Mouse (Mus musculus): ENCODE measurements around the gene Ckap4. TPM values are rescaled to one million over a fixed set of nuclear protein-coding genes. Genes with fewer than 3 reads are reported as not detected.
A peak's percentile ranks its signal among the peaks of the same experiment; 100 is the strongest.

Ckap4 gene
- polyA plus RNA-seq (2012; rRNA removed), result 143 and 144 TPM in 2 replicates
- polyA plus RNA-seq (2014; fragmentation: Nextera tagmentation; extraction: Ambion mirVana), result 186 and 189 TPM in 2 replicates

- Histone ChIP-seq H3K36me3 (ENCODE audit: control insufficient read depth, insufficient read depth, low read length) (peaks cover 13% of the 10 kb centered on the region), H3K27ac (replicated peaks; ENCODE audit: low read depth, low read length) (peak within 1 kb of the TSS; percentile 88), H3K9ac (ENCODE audit: low read depth, low read length, severe bottlenecking) (peak within 1 kb of the TSS; percentile 98), H3K27me3 (ENCODE audit: control insufficient read depth, insufficient read depth, low read length) (no peaks in the 10 kb centered on the region), H3K4me2 (replicated peaks; ENCODE audit: low read depth, low read length, severe bottlenecking) (peak within 1 kb of the TSS; percentile 75), H3K4me1 (ENCODE audit: control insufficient read depth, insufficient read depth, low read length) (peaks cover 25% of the 10 kb centered on the region), H3K9me3 (ENCODE audit: control insufficient read depth, low read length) (no peaks in the 10 kb centered on the region), H3K4me3 (replicated peaks; ENCODE audit: low read length) (peak within 1 kb of the TSS; percentile 90)
- ATAC-seq (ENCODE audit: low FRiP score, low read depth) (peak; percentile 92), DNase-seq (ENCODE audit: low spot score) (peak; percentile 84)
- peak; percentile 84; the same call in 1 of the 2 replicates for TF ChIP-seq POLR2A (IDR thresholded peaks at IDR 0.05; ENCODE audit: borderline replicate concordance, extremely low read depth, insufficient read depth, insufficient read length)
- 2% methylated on average over 10 of the region's 64 CpGs for WGBS
Observed at GRCm38 (mm10) chr10:84533912-84534671, at the start of gene Ckap4. TSS of gene Ckap4 (minus strand) at chr10:84534062.

GRCm38 (mm10) chr10:84582236-84582635, 48.4 kb upstream of the Ckap4 start:
- H3K36me3 ChIP-seq (ENCODE audit: control insufficient read depth, insufficient read depth, low read length), result no peaks in the 10 kb centered on the region
- 81% methylated on average over 7 of the region's 7 CpGs for WGBS
- no peak for ATAC-seq (ENCODE audit: low FRiP score, low read depth)
- no peak overlapping the region for H3K4me3 ChIP-seq (replicated peaks; ENCODE audit: low read length)
- no peaks in the 10 kb centered on the region for H3K27me3 ChIP-seq (ENCODE audit: control insufficient read depth, insufficient read depth, low read length)
- H3K4me1 ChIP-seq (ENCODE audit: control insufficient read depth, insufficient read depth, low read length), result peaks cover 8% of the 10 kb centered on the region
- no peak for TF ChIP-seq POLR2A (IDR thresholded peaks at IDR 0.05; ENCODE audit: borderline replicate concordance, extremely low read depth, insufficient read depth, insufficient read length)
- no peak overlapping the region for H3K4me2 ChIP-seq (replicated peaks; ENCODE audit: low read depth, low read length, severe bottlenecking)
- no peak overlapping the region for H3K27ac ChIP-seq (replicated peaks; ENCODE audit: low read depth, low read length)
- H3K9me3 ChIP-seq (ENCODE audit: control insufficient read depth, low read length), result no peaks in the 10 kb centered on the region
- no peak overlapping the region for H3K9ac ChIP-seq (ENCODE audit: low read depth, low read length, severe bottlenecking)
- no peak for DNase-seq (ENCODE audit: low spot score)

GRCm38 (mm10) chr10:84581191-84581590, 47.3 kb upstream of the Ckap4 start:
- DNase-seq (ENCODE audit: low spot score) (no peak), ATAC-seq (ENCODE audit: low FRiP score, low read depth) (no peak)
- Histone ChIP-seq H3K4me2 (replicated peaks; ENCODE audit: low read depth, low read length, severe bottlenecking) (no peak overlapping the region), H3K27ac (replicated peaks; ENCODE audit: low read depth, low read length) (no peak overlapping the region), H3K36me3 (ENCODE audit: control insufficient read depth, insufficient read depth, low read length) (no peaks in the 10 kb centered on the region), H3K27me3 (ENCODE audit: control insufficient read depth, insufficient read depth, low read length) (no peaks in the 10 kb centered on the region), H3K9me3 (ENCODE audit: control insufficient read depth, low read length) (no peaks in the 10 kb centered on the region), H3K4me1 (ENCODE audit: control insufficient read depth, insufficient read depth, low read length) (peaks cover 9% of the 10 kb centered on the region), H3K4me3 (replicated peaks; ENCODE audit: low read length) (no peak overlapping the region), H3K9ac (ENCODE audit: low read depth, low read length, severe bottlenecking) (no peak overlapping the region)
- WGBS, result 71% methylated on average over 8 of the region's 8 CpGs
- no peak for TF ChIP-seq POLR2A (IDR thresholded peaks at IDR 0.05; ENCODE audit: borderline replicate concordance, extremely low read depth, insufficient read depth, insufficient read length)

GRCm38 (mm10) chr10:84579527-84579926, 45.7 kb upstream of the Ckap4 start:
- ATAC-seq (ENCODE audit: low FRiP score, low read depth), result no peak
- peaks cover 12% of the 10 kb centered on the region for H3K4me1 ChIP-seq (ENCODE audit: control insufficient read depth, insufficient read depth, low read length)

GRCm38 (mm10) chr10:84578738-84579137, 44.9 kb upstream of the Ckap4 start:
- ATAC-seq (ENCODE audit: low FRiP score, low read depth) (no peak), DNase-seq (ENCODE audit: low spot score) (no peak)
- Histone ChIP-seq H3K36me3 (ENCODE audit: control insufficient read depth, insufficient read depth, low read length) (no peaks in the 10 kb centered on the region), H3K27ac (replicated peaks; ENCODE audit: low read depth, low read length) (0 out of 2 replicates have a peak overlapping the region, but pooled peaks have one; percentile 33), H3K4me1 (ENCODE audit: control insufficient read depth, insufficient read depth, low read length) (peaks cover 12% of the 10 kb centered on the region), H3K4me2 (replicated peaks; ENCODE audit: low read depth, low read length, severe bottlenecking) (peak overlapping the region; percentile 95), H3K27me3 (ENCODE audit: control insufficient read depth, insufficient read depth, low read length) (no peaks in the 10 kb centered on the region), H3K4me3 (replicated peaks; ENCODE audit: low read length) (no peak overlapping the region), H3K9ac (ENCODE audit: low read depth, low read length, severe bottlenecking) (no peak overlapping the region), H3K9me3 (ENCODE audit: control insufficient read depth, low read length) (no peaks in the 10 kb centered on the region)
- TF ChIP-seq POLR2A (IDR thresholded peaks at IDR 0.05; ENCODE audit: borderline replicate concordance, extremely low read depth, insufficient read depth, insufficient read length), result no peak
- 70% methylated on average over 10 of the region's 10 CpGs for WGBS

More at GRCm38 (mm10) chr10:84579527-84579926, 45.7 kb upstream of the Ckap4 start:
- Histone ChIP-seq H3K27ac (replicated peaks; ENCODE audit: low read depth, low read length) (no peak overlapping the region), H3K9me3 (ENCODE audit: control insufficient read depth, low read length) (no peaks in the 10 kb centered on the region), H3K4me2 (replicated peaks; ENCODE audit: low read depth, low read length, severe bottlenecking) (no peak overlapping the region), H3K9ac (ENCODE audit: low read depth, low read length, severe bottlenecking) (no peak overlapping the region), H3K36me3 (ENCODE audit: control insufficient read depth, insufficient read depth, low read length) (no peaks in the 10 kb centered on the region), H3K4me3 (replicated peaks; ENCODE audit: low read length) (no peak overlapping the region), H3K27me3 (ENCODE audit: control insufficient read depth, insufficient read depth, low read length) (no peaks in the 10 kb centered on the region)
- 86% methylated on average over 2 of the region's 2 CpGs for WGBS
- TF ChIP-seq POLR2A (IDR thresholded peaks at IDR 0.05; ENCODE audit: borderline replicate concordance, extremely low read depth, insufficient read depth, insufficient read length), result no peak
- DNase-seq (ENCODE audit: low spot score), result no peak
